In genomic region chrX:106872315-106872714, GRCm38 (mm10) we compare ENCODE assay signal across 25 mouse cellular contexts. TPM values are rescaled to one million over a fixed set of nuclear protein-coding genes. Genes with fewer than 3 reads are reported as not detected.
DNase-seq lines count a peak whose midpoint lies in the region; ATAC-seq and TF ChIP-seq lines count a peak whose summit lies in the region.
"Had no signal": no experiment of that assay in that cellular context is flagged by ENCODE, and none has a peak within 500 bp of the region (broad histone marks: within the 10 kb centered on the region; RNA-seq: fewer than 3 reads in every experiment).

No protein-coding gene starts in this region.

- no peak overlapping the region for H3K9ac ChIP-seq in limb, embryonic 15.5 days
- H3K9ac ChIP-seq: forebrain, embryonic 13.5 days; heart, embryonic 12.5 days; hindbrain, embryonic 12.5 days; liver, embryonic 12.5 days; lung, embryonic 15.5 days had no signal

- no peak overlapping the region for H3K4me2 ChIP-seq in limb, embryonic 15.5 days
- H3K4me2 ChIP-seq: forebrain, embryonic 13.5 days; heart, embryonic 12.5 days; hindbrain, embryonic 12.5 days; liver, embryonic 12.5 days; lung, embryonic 15.5 days had no signal

- TF ChIP-seq CTCF in gastrocnemius, adult 2 months (IDR thresholded peaks at IDR 0.05) = no peak

- no peaks in the 10 kb centered on the region for H3K9me3 ChIP-seq in limb, embryonic 15.5 days
- H3K9me3 ChIP-seq: forebrain, embryonic 13.5 days; heart, embryonic 12.5 days; hindbrain, embryonic 12.5 days; liver, embryonic 12.5 days; lung, embryonic 15.5 days; midbrain, embryonic 10.5 days had no signal

- no peaks in the 10 kb centered on the region for H3K36me3 ChIP-seq in limb, embryonic 15.5 days
- H3K36me3 ChIP-seq: heart, embryonic 12.5 days; hindbrain, embryonic 12.5 days; liver, embryonic 12.5 days; lung, embryonic 15.5 days; midbrain, embryonic 10.5 days had no signal

- H3K4me3 ChIP-seq in gastrocnemius, adult 2 months = no peak overlapping the region
- H3K4me3 ChIP-seq in limb, embryonic 15.5 days = no peak overlapping the region
- H3K4me3 ChIP-seq: erythroblast, embryonic 14.5 days; forebrain, embryonic 13.5 days; heart, embryonic 12.5 days; hindbrain, embryonic 12.5 days; liver, embryonic 12.5 days; lung, embryonic 15.5 days; midbrain, embryonic 10.5 days; myocyte had no signal

- WGBS in limb, embryonic 15.5 days = 36% methylated on average over 4 of the region's 4 CpGs

- H3K4me1 ChIP-seq in limb, embryonic 15.5 days = no peaks in the 10 kb centered on the region
- H3K4me1 ChIP-seq: forebrain, embryonic 13.5 days; heart, embryonic 12.5 days; hindbrain, embryonic 12.5 days; liver, embryonic 12.5 days; lung, embryonic 15.5 days; midbrain, embryonic 10.5 days had no signal

- ATAC-seq in limb, embryonic 15.5 days (ENCODE audit: insufficient number of reproducible peaks, low FRiP score, low TSS enrichment, low read depth) = peak; percentile 48; the same call in 1 of the 2 replicates
- ATAC-seq: liver, embryonic 12.5 days; midbrain, embryonic 16.5 days had no signal

- DNase-seq in gastrocnemius, adult 2 months = peak; percentile 14
- no peak for DNase-seq in gastrocnemius, adult 18-20 months (ENCODE audit: low spot score)
- peak; percentile 20 for DNase-seq in kidney, postnatal 10 days
- DNase-seq in kidney, adult 11 months = no peak
- peak; percentile 0 for DNase-seq in lung, postnatal 14 days
- DNase-seq in lung, adult 18-20 months = no peak
- no peak for DNase-seq in ovary, postnatal 10 days (ENCODE audit: low spot score)
- DNase-seq: adrenal gland, postnatal 10 days; cerebellum, adult 2 months; cerebellum, postnatal 36 days; heart, adult 11 months; left cerebral cortex, postnatal 4 days; right cerebral cortex, adult 18-20 months; thymus, postnatal 25 days had no signal

- H3K27ac ChIP-seq in gastrocnemius, adult 2 months = no peak overlapping the region
- peak overlapping the region; percentile 72; the same call in 1 of the 2 replicates for H3K27ac ChIP-seq in limb, embryonic 15.5 days
- H3K27ac ChIP-seq: forebrain, embryonic 13.5 days; hindbrain, embryonic 12.5 days; liver, embryonic 12.5 days; midbrain, embryonic 10.5 days had no signal

- H3K27me3 ChIP-seq in limb, embryonic 15.5 days = no peaks in the 10 kb centered on the region
- H3K27me3 ChIP-seq: heart, embryonic 12.5 days; hindbrain, embryonic 12.5 days; liver, embryonic 12.5 days; lung, embryonic 15.5 days had no signal

- intact Hi-C loops in gastrocnemius, adult 2 months (cut with DNase I) = no loop called here

RNA-seq across cellular contexts. Expression of gene Rtl3, which starts 31.9 kb away (rescaled TPM):
- total RNA-seq in gastrocnemius, adult 2 months (2021) = 1 to 10 TPM in 1 of 2 experiments, under 1 TPM in 1; 0.41 to 1.8 TPM
- under 1 TPM; 0.37 to 0.83 TPM for total RNA-seq in gastrocnemius, adult 18-20 months (2021)
- 93.8 and 114 TPM in 2 replicates for polyA plus RNA-seq in limb, embryonic 15.5 days (2015; fragmentation: Nextera tagmentation; extraction: Ambion mirVana)
- polyA plus RNA-seq: cerebellum, adult 2 months; erythroblast, embryonic 14.5 days; small intestine, adult 2 months had no signal

RNA-seq across cellular contexts. Expression of gene Lpar4, which starts 48.1 kb away (rescaled TPM):
- under 1 TPM; 0.42 to 0.64 TPM for total RNA-seq in gastrocnemius, adult 2 months (2021)
- under 1 TPM; 0.27 to 0.36 TPM for total RNA-seq in gastrocnemius, adult 18-20 months (2021)
- polyA plus RNA-seq in limb, embryonic 15.5 days (2015; fragmentation: Nextera tagmentation; extraction: Ambion mirVana) = 33.8 and 39.6 TPM in 2 replicates
- polyA plus RNA-seq: erythroblast, embryonic 14.5 days; small intestine, adult 2 months had no signal

Comparison
In these comparisons a context has a peak if more than half of its experiments do, and no peak if none do; other contexts are left out.
1. DNase-seq: peak in gastrocnemius, adult 2 months (single experiment), kidney, postnatal 10 days (single experiment) and lung, postnatal 14 days (single experiment); none in gastrocnemius, adult 18-20 months (single experiment), kidney, adult 11 months (single experiment), lung, adult 18-20 months (0 of 2) and ovary, postnatal 10 days (single experiment).